Mouse (Mus musculus) MEL (cell line): ENCODE measurements at regions not wholly inside any gene's neighbourhood (a gene's known extent, or its start where the extent isn't known, plus 50 kb on each side); places are given as distances from the start of the nearest gene placed in this dataset.

Source experiments
- ELF1 ChIP-seq: IDR thresholded peaks from 2 replicates; pipeline ENCODE4 v1.6.1; 2014; ENCODE audit warnings: low read depth, mild to moderate bottlenecking, inconsistent platforms, low read length, improper control_type of control experiment, moderate library complexity

GRCm38 (mm10) chr4:91777040-91777439 is 370.0 kb downstream of the Izumo3 start (continued):
- TF ChIP-seq ELF1 = no peak
